Mouse (Mus musculus) liver, embryonic 14.5 days (tissue): ENCODE measurements around the gene Lingo2.

Source experiments
- CTCF ChIP-seq: IDR thresholded peaks from 2 replicates; pipeline ENCODE4 v1.5.1; 2016; ENCODE audit warnings: antibody characterized with exemption, low read depth, control low read depth
- EP300 ChIP-seq: IDR thresholded peaks from 2 replicates; pipeline ENCODE4 v1.6.1; 2016; ENCODE audit warnings: antibody characterized with exemption, low read depth

DNA sequence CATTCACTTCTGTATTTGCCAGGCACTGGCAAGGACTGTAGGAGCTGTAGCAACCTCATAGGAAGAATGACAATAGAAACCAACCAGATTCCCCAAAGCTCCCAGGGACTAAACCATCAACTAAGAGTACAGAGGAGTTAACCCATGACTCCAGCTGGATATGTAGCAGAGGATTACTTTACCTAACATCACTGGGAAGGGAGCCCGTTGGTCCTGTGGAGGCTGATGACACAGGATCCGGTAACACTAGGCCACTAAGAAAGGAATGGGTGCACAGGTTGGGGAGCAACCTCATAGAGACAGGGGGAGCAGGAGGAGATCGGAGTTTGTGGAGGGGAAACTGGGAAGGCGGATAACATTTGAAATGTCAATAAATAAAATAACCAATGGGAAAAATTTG is 21.8 kb upstream of the Lingo2 start:
- no peak for TF ChIP-seq EP300
- no peak for TF ChIP-seq CTCF
